Mouse (Mus musculus) midbrain, embryonic 13.5 days (tissue): ENCODE data around the gene Serinc4. TPM values are rescaled to one million over a fixed set of nuclear protein-coding genes. Genes with fewer than 3 reads are reported as not detected.
"Not testable (repeated sequence)": the region's sequence is repeated elsewhere in the genome, so short reads cannot be mapped to it uniquely, and the experiment has no call there.

Experiments
- ATAC-seq: fragments of 200-750 bp; cut with Nextera tagmentation; 2 replicates; pipeline ENCODE4 v1.8.0; 2017; ENCODE audit warnings: mild to moderate bottlenecking, moderate TSS enrichment, moderate library complexity
- H3K27ac ChIP-seq: fragments of 300-500 bp; sonication (generic); 2 replicates; pipeline ENCODE4 v1.5.1; 2015; ENCODE audit warnings: inconsistent platforms, mild to moderate bottlenecking, moderate library complexity
- H3K27me3 ChIP-seq: fragments of 300-500 bp; sonication (generic); 2 replicates; pipeline ENCODE4 v1.6.1; 2015; ENCODE audit warnings: mild to moderate bottlenecking, inconsistent platforms
- H3K36me3 ChIP-seq: fragments of 300-500 bp; sonication (generic); 2 replicates; pipeline ENCODE4 v1.6.1; 2015; ENCODE audit warnings: mild to moderate bottlenecking, inconsistent platforms
- H3K4me1 ChIP-seq: fragments of 300-500 bp; sonication (generic); replicated peaks from 2 replicates; pipeline ENCODE4 v1.6.1; 2015; ENCODE audit warnings: inconsistent platforms
- H3K4me2 ChIP-seq: fragments of 300-500 bp; sonication (generic); replicated peaks from 2 replicates; pipeline ENCODE4 v1.6.1; 2015; ENCODE audit warnings: moderate library complexity, mild to moderate bottlenecking, inconsistent platforms
- H3K4me3 ChIP-seq: fragments of 300-500 bp; sonication (generic); replicated peaks from 2 replicates; pipeline ENCODE4 v1.5.1; 2015; ENCODE audit warnings: mild to moderate bottlenecking, inconsistent platforms
- H3K9ac ChIP-seq: fragments of 300-500 bp; sonication (generic); replicated peaks from 2 replicates; pipeline ENCODE4 v1.6.1; 2015; ENCODE audit warnings: mild to moderate bottlenecking, inconsistent platforms
- H3K9me3 ChIP-seq: fragments of 300-500 bp; sonication (generic); 2 replicates; pipeline ENCODE4 v1.6.1; 2016; ENCODE audit warnings: mild to moderate bottlenecking, inconsistent platforms
- WGBS: fragments of 180-500 bp; shearing (Covaris S2); methylation state at CpG from one replicate; pipeline ENCODE4 v1.1.7; 2015; 5-methylcytosine and 5-hydroxymethylcytosine counted together
- polyA plus RNA-seq: library from polyadenylated mRNA; unstranded; fragments of >200 nt; fragmentation: Nextera tagmentation; extraction: Ambion mirVana; gene quantifications from 2 replicates; pipeline ENCODE4 v1.2.1, GENCODE M21; 2015

Serinc4 gene
- polyA plus RNA-seq, 1 experiment from 2014 or later: 1.3 TPM

- WGBS: 93% methylated on average over 2 of the region's 6 CpGs
- not testable (repeated sequence) for H3K4me2 ChIP-seq, H3K9ac ChIP-seq, H3K27ac ChIP-seq, ATAC-seq, H3K4me3 ChIP-seq, H3K9me3 ChIP-seq, H3K4me1 ChIP-seq, H3K27me3 ChIP-seq
- peaks cover 10% of the 10 kb centered on the region; the same call in 1 of the 2 replicates for H3K36me3 ChIP-seq
These were observed 12.4 kb upstream of the Serinc4 start for GRCm38 (mm10) chr2:121468982-121469381.

GRCm38 (mm10) chr2:121460071-121460470 is 3.5 kb upstream of the Serinc4 start:
- Histone ChIP-seq H3K4me2 (no peak overlapping the region), H3K9ac (no peak overlapping the region), H3K9me3 (no peaks in the 10 kb centered on the region), H3K36me3 (peaks cover 25% of the 10 kb centered on the region), H3K4me1 (peaks cover 17% of the 10 kb centered on the region), H3K27ac (no peak overlapping the region), H3K4me3 (no peak overlapping the region), H3K27me3 (no peaks in the 10 kb centered on the region)
- no peak for ATAC-seq
- 63% methylated on average over 2 of the region's 2 CpGs for WGBS

GRCm38 (mm10) chr2:121455534-121455933 is 1.0 kb downstream of the Serinc4 start:
- no peaks in the 10 kb centered on the region for H3K9me3 ChIP-seq
- no peak overlapping the region for H3K4me2 ChIP-seq
- H3K4me3 ChIP-seq: no peak overlapping the region
- peaks cover 38% of the 10 kb centered on the region for H3K36me3 ChIP-seq
- H3K27ac ChIP-seq: no peak overlapping the region
- H3K9ac ChIP-seq: no peak overlapping the region
- H3K4me1 ChIP-seq: peaks cover 32% of the 10 kb centered on the region
- no peak for ATAC-seq
- no peaks in the 10 kb centered on the region for H3K27me3 ChIP-seq
- WGBS: 81% methylated on average over 5 of the region's 5 CpGs

GRCm38 (mm10) chr2:121453917-121454316 is 2.7 kb downstream of the Serinc4 start:
- H3K9ac ChIP-seq: no peak overlapping the region
- peaks cover 38% of the 10 kb centered on the region for H3K4me1 ChIP-seq
- no peaks in the 10 kb centered on the region for H3K27me3 ChIP-seq
- H3K4me2 ChIP-seq: no peak overlapping the region
- no peak overlapping the region for H3K27ac ChIP-seq
- no peak overlapping the region for H3K4me3 ChIP-seq
- peaks cover 26% of the 10 kb centered on the region for H3K36me3 ChIP-seq
- no peaks in the 10 kb centered on the region for H3K9me3 ChIP-seq
- no peak for ATAC-seq
- WGBS: 89% methylated on average over 6 of the region's 6 CpGs

- 87% methylated on average over 4 of the region's 4 CpGs for WGBS
- H3K4me1 ChIP-seq: peaks cover 40% of the 10 kb centered on the region
- no peak for ATAC-seq
These were observed 3.6 kb downstream of the Serinc4 start, which contains the start of gene Hypk for GRCm38 (mm10) chr2:121452990-121453389. Hypk (plus strand) TSS chr2:121453290.

GRCm38 (mm10) chr2:121452361-121452760 is 4.2 kb downstream of the Serinc4 start:
- 80% methylated on average over 4 of the region's 4 CpGs for WGBS
- H3K27me3 ChIP-seq: no peaks in the 10 kb centered on the region

More at GRCm38 (mm10) chr2:121452990-121453389, 3.6 kb downstream of the Serinc4 start, which contains the start of gene Hypk:
- no peak within 1 kb of the TSS for H3K27ac ChIP-seq
- H3K9me3 ChIP-seq: no peaks in the 10 kb centered on the region
- H3K9ac ChIP-seq: no peak within 1 kb of the TSS
- H3K27me3 ChIP-seq: no peaks in the 10 kb centered on the region
- H3K36me3 ChIP-seq: peaks cover 19% of the 10 kb centered on the region
- no peak within 1 kb of the TSS for H3K4me2 ChIP-seq
- H3K4me3 ChIP-seq: no peak within 1 kb of the TSS

GRCm38 (mm10) chr2:121450093-121450492 is 6.5 kb downstream of the Serinc4 start:
- 4% methylated on average over 7 of the region's 7 CpGs for WGBS
- H3K27ac ChIP-seq: peak overlapping the region; percentile 96
- H3K4me1 ChIP-seq: peaks cover 27% of the 10 kb centered on the region
- H3K36me3 ChIP-seq: peaks cover 19% of the 10 kb centered on the region
- no peaks in the 10 kb centered on the region for H3K27me3 ChIP-seq
- peak; percentile 12; the same call in 1 of the 2 replicates for ATAC-seq
- H3K9me3 ChIP-seq: no peaks in the 10 kb centered on the region
- peak overlapping the region; percentile 97 for H3K9ac ChIP-seq
- H3K4me3 ChIP-seq: peak overlapping the region; percentile 98
- peak overlapping the region; percentile 91 for H3K4me2 ChIP-seq

More at GRCm38 (mm10) chr2:121452361-121452760, 4.2 kb downstream of the Serinc4 start:
- peaks cover 35% of the 10 kb centered on the region for H3K4me1 ChIP-seq
- ATAC-seq: no peak
- no peak overlapping the region for H3K27ac ChIP-seq
- H3K36me3 ChIP-seq: peaks cover 19% of the 10 kb centered on the region
- no peak overlapping the region for H3K4me2 ChIP-seq
- no peaks in the 10 kb centered on the region for H3K9me3 ChIP-seq
- no peak overlapping the region for H3K4me3 ChIP-seq
- H3K9ac ChIP-seq: no peak overlapping the region

GRCm38 (mm10) chr2:121449545-121450011 is 7.0 kb downstream of the Serinc4 start:
- peaks cover 27% of the 10 kb centered on the region for H3K4me1 ChIP-seq
- WGBS: under 1% methylated on average over 54 of the region's 54 CpGs
- peak; percentile 83 for ATAC-seq
- H3K27ac ChIP-seq: peak overlapping the region; percentile 96
- H3K27me3 ChIP-seq: no peaks in the 10 kb centered on the region
- H3K9me3 ChIP-seq: no peaks in the 10 kb centered on the region
- H3K36me3 ChIP-seq: peaks cover 19% of the 10 kb centered on the region
- peak overlapping the region; percentile 97 for H3K9ac ChIP-seq
- peak overlapping the region; percentile 98 for H3K4me3 ChIP-seq
- peak overlapping the region; percentile 91 for H3K4me2 ChIP-seq

- ATAC-seq: peak; percentile 98
- Histone ChIP-seq H3K36me3 (peaks cover 19% of the 10 kb centered on the region), H3K4me2 (peak within 1 kb of the TSS; percentile 91), H3K4me3 (peak within 1 kb of the TSS; percentile 98), H3K27ac (peak within 1 kb of the TSS; percentile 96), H3K27me3 (peaks cover 4% of the 10 kb centered on the region; the same call in 1 of the 2 replicates), H3K9ac (peak within 1 kb of the TSS; percentile 97), H3K9me3 (no peaks in the 10 kb centered on the region), H3K4me1 (peaks cover 27% of the 10 kb centered on the region)
- under 1% methylated on average over 64 of the region's 74 CpGs for WGBS
These were observed 7.6 kb downstream of the Serinc4 start, which contains the start of gene Serf2 for GRCm38 (mm10) chr2:121448739-121449535. Serf2 (plus strand) TSS chr2:121449195.

GRCm38 (mm10) chr2:121448136-121448535 is 8.4 kb downstream of the Serinc4 start:
- Histone ChIP-seq H3K4me1 (peaks cover 27% of the 10 kb centered on the region), H3K9me3 (no peaks in the 10 kb centered on the region), H3K4me2 (peak overlapping the region; percentile 62), H3K36me3 (peaks cover 14% of the 10 kb centered on the region), H3K27ac (peak overlapping the region; percentile 52; the same call in 1 of the 2 replicates), H3K9ac (no peak overlapping the region), H3K27me3 (peaks cover 7% of the 10 kb centered on the region), H3K4me3 (peak overlapping the region; percentile 98)
- WGBS: 18% methylated on average over 9 of the region's 9 CpGs
- no peak for ATAC-seq

- H3K27ac ChIP-seq: no peak overlapping the region
- no peak overlapping the region for H3K4me3 ChIP-seq
- no peaks in the 10 kb centered on the region for H3K9me3 ChIP-seq
- H3K9ac ChIP-seq: no peak overlapping the region
- WGBS: 86% methylated on average over 3 of the region's 3 CpGs
- peaks cover 4% of the 10 kb centered on the region; the same call in 1 of the 2 replicates for H3K36me3 ChIP-seq
- H3K4me1 ChIP-seq: peaks cover 33% of the 10 kb centered on the region
- H3K27me3 ChIP-seq: peaks cover 18% of the 10 kb centered on the region
- no peak for ATAC-seq
- H3K4me2 ChIP-seq: no peak overlapping the region
These were observed 9.6 kb downstream of the Serinc4 start for GRCm38 (mm10) chr2:121447006-121447405.

- no peak overlapping the region for H3K4me3 ChIP-seq
- peaks cover 2% of the 10 kb centered on the region; the same call in 1 of the 2 replicates for H3K36me3 ChIP-seq
- H3K27ac ChIP-seq: no peak overlapping the region
- peaks cover 23% of the 10 kb centered on the region for H3K27me3 ChIP-seq
- no peaks in the 10 kb centered on the region for H3K9me3 ChIP-seq
- no peak overlapping the region for H3K4me2 ChIP-seq
- no peak for ATAC-seq
- peaks cover 36% of the 10 kb centered on the region for H3K4me1 ChIP-seq
- no peak overlapping the region for H3K9ac ChIP-seq
- 83% methylated on average over 4 of the region's 4 CpGs for WGBS
These were observed 10.1 kb downstream of the Serinc4 start for GRCm38 (mm10) chr2:121446506-121446905.
